Mouse (Mus musculus) midbrain, embryonic 13.5 days (tissue): ENCODE measurements around the gene Kcnab1. TPM values are rescaled to one million over a fixed set of nuclear protein-coding genes. Genes with fewer than 3 reads are reported as not detected.
A peak's percentile ranks its signal among the peaks of the same experiment; 100 is the strongest.

Source experiments
- ATAC-seq: fragments of 200-750 bp; cut with Nextera tagmentation; 2 replicates; pipeline ENCODE4 v1.8.0; 2017; ENCODE audit warnings: mild to moderate bottlenecking, moderate TSS enrichment, moderate library complexity
- H3K27ac ChIP-seq: fragments of 300-500 bp; sonication (generic); 2 replicates; pipeline ENCODE4 v1.5.1; 2015; ENCODE audit warnings: inconsistent platforms, mild to moderate bottlenecking, moderate library complexity
- H3K27me3 ChIP-seq: fragments of 300-500 bp; sonication (generic); 2 replicates; pipeline ENCODE4 v1.6.1; 2015; ENCODE audit warnings: mild to moderate bottlenecking, inconsistent platforms
- H3K36me3 ChIP-seq: fragments of 300-500 bp; sonication (generic); 2 replicates; pipeline ENCODE4 v1.6.1; 2015; ENCODE audit warnings: mild to moderate bottlenecking, inconsistent platforms
- H3K4me1 ChIP-seq: fragments of 300-500 bp; sonication (generic); replicated peaks from 2 replicates; pipeline ENCODE4 v1.6.1; 2015; ENCODE audit warnings: inconsistent platforms
- H3K4me2 ChIP-seq: fragments of 300-500 bp; sonication (generic); replicated peaks from 2 replicates; pipeline ENCODE4 v1.6.1; 2015; ENCODE audit warnings: moderate library complexity, mild to moderate bottlenecking, inconsistent platforms
- H3K4me3 ChIP-seq: fragments of 300-500 bp; sonication (generic); replicated peaks from 2 replicates; pipeline ENCODE4 v1.5.1; 2015; ENCODE audit warnings: mild to moderate bottlenecking, inconsistent platforms
- H3K9ac ChIP-seq: fragments of 300-500 bp; sonication (generic); replicated peaks from 2 replicates; pipeline ENCODE4 v1.6.1; 2015; ENCODE audit warnings: mild to moderate bottlenecking, inconsistent platforms
- H3K9me3 ChIP-seq: fragments of 300-500 bp; sonication (generic); 2 replicates; pipeline ENCODE4 v1.6.1; 2016; ENCODE audit warnings: mild to moderate bottlenecking, inconsistent platforms
- WGBS: fragments of 180-500 bp; shearing (Covaris S2); methylation state at CpG from one replicate; pipeline ENCODE4 v1.1.7; 2015; 5-methylcytosine and 5-hydroxymethylcytosine counted together
- polyA plus RNA-seq: library from polyadenylated mRNA; unstranded; fragments of >200 nt; fragmentation: Nextera tagmentation; extraction: Ambion mirVana; gene quantifications from 2 replicates; pipeline ENCODE4 v1.2.1, GENCODE M21; 2015

The Kcnab1 gene
- polyA plus RNA-seq, 1 experiment from 2014 or later = 5.5 TPM

DNA sequence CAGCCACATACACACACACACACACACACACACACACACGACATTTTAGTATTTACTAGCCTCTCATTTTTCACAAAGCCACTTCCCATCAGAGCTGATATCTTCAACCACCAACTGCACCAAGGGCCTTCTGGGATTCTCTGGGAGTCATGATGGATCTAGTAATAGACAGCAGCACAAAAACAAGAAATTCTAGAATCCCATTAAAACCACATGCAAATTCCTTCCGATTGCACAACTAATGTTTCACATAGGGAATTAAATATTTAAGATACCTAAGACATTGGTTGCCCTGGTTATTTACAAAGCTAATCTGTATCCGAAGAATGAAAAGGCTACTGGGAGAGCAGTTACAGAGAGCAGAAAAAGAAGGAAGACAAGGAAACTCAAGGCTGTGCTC, 29.6 kb downstream of the Kcnab1 start:
- ATAC-seq = no peak
- Histone ChIP-seq H3K9ac (no peak overlapping the region), H3K9me3 (no peaks in the 10 kb centered on the region), H3K36me3 (no peaks in the 10 kb centered on the region), H3K27ac (no peak overlapping the region), H3K4me2 (no peak overlapping the region), H3K4me3 (no peak overlapping the region), H3K27me3 (no peaks in the 10 kb centered on the region), H3K4me1 (no peaks in the 10 kb centered on the region)
- 84% methylated on average over 3 of the region's 3 CpGs for WGBS

DNA sequence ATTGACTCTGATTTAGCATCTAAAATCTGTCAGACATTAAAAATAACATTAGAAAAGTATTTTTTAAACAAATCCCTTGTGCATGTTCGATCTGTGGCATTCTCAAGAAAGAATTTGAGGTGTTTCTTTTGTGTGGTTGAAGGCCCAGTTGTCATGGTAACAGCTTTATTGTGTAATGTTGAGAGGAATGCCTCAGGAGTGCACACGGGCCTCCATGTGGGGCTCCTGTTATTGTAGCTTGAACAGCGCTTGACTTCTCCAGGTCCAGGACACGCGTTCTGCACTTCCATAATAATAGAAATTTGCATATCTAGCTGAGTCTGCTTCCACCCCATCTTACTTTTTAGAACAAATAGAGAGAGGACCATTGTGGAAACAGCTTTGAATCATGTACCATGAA, 36.0 kb downstream of the Kcnab1 start:
- Histone ChIP-seq H3K36me3 (no peaks in the 10 kb centered on the region), H3K9me3 (no peaks in the 10 kb centered on the region), H3K4me1 (no peaks in the 10 kb centered on the region; the same call in 1 of the 2 replicates), H3K27me3 (no peaks in the 10 kb centered on the region), H3K9ac (no peak overlapping the region), H3K4me2 (no peak overlapping the region), H3K4me3 (no peak overlapping the region), H3K27ac (no peak overlapping the region)
- peak; percentile 79 for ATAC-seq
- WGBS = 9% methylated on average over 5 of the region's 5 CpGs

DNA sequence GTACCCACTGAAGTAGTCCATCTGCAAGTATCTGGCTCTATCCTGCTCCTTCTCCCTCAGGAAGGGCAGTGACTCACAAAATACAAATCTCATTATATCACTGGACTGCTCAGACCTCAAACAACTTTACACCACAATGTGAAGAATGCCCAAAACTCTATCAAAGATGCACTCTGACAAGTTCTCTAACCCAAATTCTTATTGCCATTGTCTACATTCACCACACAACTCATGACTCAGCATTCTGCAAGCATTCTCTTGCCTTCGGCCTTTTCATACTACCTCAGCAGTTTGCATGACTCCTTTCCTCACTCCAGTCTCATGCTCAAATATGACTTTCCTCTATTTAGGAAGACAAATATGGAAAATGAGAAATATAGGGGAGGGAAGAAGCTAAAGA, 42.6 kb downstream of the Kcnab1 start:
- Histone ChIP-seq H3K27ac (no peak overlapping the region), H3K9ac (no peak overlapping the region), H3K27me3 (no peaks in the 10 kb centered on the region), H3K9me3 (no peaks in the 10 kb centered on the region), H3K36me3 (no peaks in the 10 kb centered on the region), H3K4me1 (no peaks in the 10 kb centered on the region), H3K4me2 (no peak overlapping the region), H3K4me3 (no peak overlapping the region)
- no peak for ATAC-seq
- WGBS = 83% methylated on average over 1 of the region's 1 CpGs

DNA sequence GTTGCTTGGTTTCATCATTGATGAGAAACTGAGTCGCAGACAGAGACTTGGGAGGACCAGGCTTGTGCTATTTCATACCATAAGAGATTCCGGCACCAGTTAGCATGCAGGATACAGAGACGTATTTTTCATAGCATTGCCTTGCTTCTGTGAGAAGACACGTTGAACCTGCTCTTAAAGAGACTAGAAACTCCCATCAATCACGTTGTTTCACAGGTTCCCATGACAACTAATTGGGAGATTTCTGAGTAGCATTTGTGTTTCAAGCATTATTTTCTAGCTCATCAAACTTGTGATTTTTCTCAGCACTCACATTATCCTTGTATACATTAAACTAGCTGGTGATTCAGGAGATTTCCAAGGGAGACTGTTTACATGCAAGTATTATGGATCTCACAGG, 63.8 kb downstream of the Kcnab1 start:
- Histone ChIP-seq H3K36me3 (no peaks in the 10 kb centered on the region), H3K4me1 (no peaks in the 10 kb centered on the region), H3K9ac (no peak overlapping the region), H3K9me3 (no peaks in the 10 kb centered on the region), H3K27me3 (no peaks in the 10 kb centered on the region), H3K4me3 (no peak overlapping the region), H3K4me2 (no peak overlapping the region), H3K27ac (no peak overlapping the region)
- 72% methylated on average over 5 of the region's 5 CpGs for WGBS
- ATAC-seq = no peak

DNA sequence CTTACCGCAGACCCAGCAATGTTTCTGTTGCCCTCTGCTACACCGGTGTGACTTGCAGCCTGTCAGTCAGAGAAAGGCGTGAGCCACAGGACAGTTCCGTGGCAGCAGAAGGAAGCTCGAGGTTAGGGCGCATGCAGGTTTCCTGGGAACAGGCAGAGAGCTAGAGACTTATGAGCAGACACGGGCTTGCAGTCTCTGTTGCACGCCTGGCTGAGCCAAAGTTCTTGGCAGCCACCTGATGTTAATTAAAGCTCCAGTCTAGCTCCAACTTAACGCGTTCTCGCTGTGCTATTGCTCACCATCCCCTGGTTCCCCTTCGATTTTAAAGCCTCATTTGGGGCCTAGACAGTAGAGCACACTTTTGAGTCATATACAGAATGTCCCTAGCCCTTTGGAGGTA, 65.4 kb downstream of the Kcnab1 start:
- Histone ChIP-seq H3K4me2 (no peak overlapping the region), H3K36me3 (no peaks in the 10 kb centered on the region), H3K9ac (no peak overlapping the region), H3K27ac (no peak overlapping the region), H3K9me3 (no peaks in the 10 kb centered on the region), H3K4me3 (no peak overlapping the region), H3K4me1 (no peaks in the 10 kb centered on the region), H3K27me3 (no peaks in the 10 kb centered on the region)
- ATAC-seq = no peak
- WGBS = 77% methylated on average over 12 of the region's 12 CpGs

DNA sequence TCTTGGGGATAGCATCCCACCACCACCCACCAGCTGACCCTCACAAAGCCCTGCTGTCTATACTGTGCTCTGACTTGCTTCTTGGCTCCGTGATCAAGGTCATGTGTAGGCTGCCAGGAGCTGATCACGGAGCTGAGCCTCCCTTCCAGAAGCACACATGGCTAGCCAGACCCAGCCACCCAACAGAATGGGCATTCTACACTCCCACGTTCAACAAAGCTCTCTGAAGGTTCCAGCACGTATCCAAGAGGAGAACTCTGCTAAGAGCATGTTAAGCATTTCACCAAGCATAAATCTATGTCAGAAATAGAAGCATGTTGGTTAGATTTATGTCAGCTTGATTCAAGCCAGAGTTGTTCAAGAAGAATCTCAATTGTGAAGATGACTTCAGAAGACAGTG, 66.6 kb downstream of the Kcnab1 start:
- Histone ChIP-seq H3K9ac (no peak overlapping the region), H3K4me1 (no peaks in the 10 kb centered on the region), H3K4me3 (no peak overlapping the region), H3K4me2 (no peak overlapping the region), H3K36me3 (no peaks in the 10 kb centered on the region), H3K27me3 (no peaks in the 10 kb centered on the region), H3K9me3 (no peaks in the 10 kb centered on the region), H3K27ac (no peak overlapping the region)
- ATAC-seq = no peak
- WGBS = 84% methylated on average over 4 of the region's 4 CpGs

DNA sequence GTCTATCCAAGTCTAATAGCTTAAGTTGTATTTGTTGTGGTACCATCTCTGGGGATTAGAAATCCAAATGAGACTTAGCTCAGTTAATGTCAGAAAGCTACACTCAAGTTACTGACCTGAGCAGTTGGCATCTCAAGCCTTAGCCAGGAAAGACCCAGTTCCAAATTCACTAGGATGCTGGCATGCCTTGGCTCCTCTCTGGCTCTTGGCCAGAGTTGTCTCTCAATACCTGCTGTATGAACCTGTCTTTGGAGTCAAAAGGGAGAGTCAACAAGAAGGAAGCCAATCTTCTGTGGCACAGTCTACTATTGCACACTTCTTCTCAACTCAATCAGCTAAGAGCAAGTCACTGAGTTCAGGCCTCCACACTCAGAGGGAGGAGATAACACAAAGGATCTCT, 67.7 kb downstream of the Kcnab1 start:
- no peaks in the 10 kb centered on the region for H3K27me3 ChIP-seq
- H3K4me1 ChIP-seq = no peaks in the 10 kb centered on the region
- H3K9ac ChIP-seq = no peak overlapping the region
- no peak overlapping the region for H3K4me3 ChIP-seq
- no peak overlapping the region for H3K4me2 ChIP-seq
- no peaks in the 10 kb centered on the region for H3K36me3 ChIP-seq
- no peaks in the 10 kb centered on the region for H3K9me3 ChIP-seq
- H3K27ac ChIP-seq = no peak overlapping the region
- no peak for ATAC-seq

DNA sequence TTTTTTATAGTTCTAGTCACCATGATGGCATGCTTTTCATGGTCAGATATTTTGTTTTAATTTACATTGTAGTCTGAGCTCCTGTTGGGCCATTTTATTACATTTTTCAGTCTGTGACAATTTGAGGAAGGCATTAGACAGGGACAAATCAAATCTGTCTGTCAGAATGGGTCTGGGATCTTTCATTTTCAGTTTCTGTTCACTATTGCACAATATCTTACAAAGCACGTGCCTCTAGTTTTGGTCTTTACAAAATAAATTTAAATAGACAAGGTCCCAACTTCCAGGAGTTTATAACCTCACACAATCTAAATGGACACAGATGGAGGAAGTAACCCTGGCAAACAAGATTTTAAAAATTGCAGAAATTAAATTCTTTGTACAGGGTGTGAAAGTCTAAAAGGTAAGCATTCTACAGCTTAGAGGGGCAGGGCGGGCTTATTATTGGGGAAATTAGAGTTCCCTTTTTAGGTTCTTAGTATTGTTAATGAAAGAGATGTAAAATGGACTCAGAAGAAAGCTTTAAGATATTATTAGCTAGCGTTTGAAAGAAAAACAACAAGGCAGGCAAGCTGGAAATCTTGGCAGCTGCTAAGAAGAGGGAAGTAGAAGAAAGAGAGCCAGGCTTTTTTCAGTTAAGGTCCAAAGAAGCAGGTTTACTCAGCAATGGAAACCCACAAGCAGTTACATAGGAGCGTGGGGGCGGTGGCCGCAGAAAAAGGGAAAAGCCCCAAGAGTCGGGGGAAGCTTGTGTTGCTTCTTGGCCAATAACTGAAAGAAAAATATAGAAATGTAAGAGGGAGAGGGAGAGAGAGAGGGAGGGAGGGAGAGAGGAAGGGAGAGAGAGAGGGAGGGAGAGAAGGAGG, 78.9 kb downstream of the Kcnab1 start:
- no peaks in the 10 kb centered on the region for H3K9me3 ChIP-seq
- H3K4me2 ChIP-seq = no peak overlapping the region
- no peaks in the 10 kb centered on the region for H3K27me3 ChIP-seq
- 63% methylated on average over 7 of the region's 7 CpGs for WGBS
- no peak overlapping the region for H3K9ac ChIP-seq
- H3K27ac ChIP-seq = no peak overlapping the region
- no peak for ATAC-seq
- no peak overlapping the region for H3K4me3 ChIP-seq
- H3K4me1 ChIP-seq = no peaks in the 10 kb centered on the region
- no peaks in the 10 kb centered on the region for H3K36me3 ChIP-seq

DNA sequence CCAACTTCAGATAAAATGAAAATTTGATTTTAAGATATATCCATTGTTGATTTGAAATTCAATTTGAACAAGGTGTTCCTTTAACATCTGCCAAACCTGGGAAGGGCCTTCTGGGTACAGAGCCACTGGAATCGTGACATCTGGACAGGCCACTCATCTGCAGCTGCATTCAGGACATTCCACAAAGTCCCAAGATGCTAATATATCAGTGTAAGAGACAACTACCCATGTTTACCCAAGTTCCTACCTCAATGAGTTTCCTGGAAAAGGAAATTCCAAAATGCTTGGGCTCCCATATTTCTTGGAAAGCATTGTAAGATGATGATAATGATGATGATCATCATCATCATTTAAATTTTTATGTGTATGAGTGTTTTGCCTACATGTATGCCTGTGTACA, 91.4 kb downstream of the Kcnab1 start:
- no peak overlapping the region for H3K4me3 ChIP-seq
- H3K9me3 ChIP-seq = no peaks in the 10 kb centered on the region
- no peak overlapping the region for H3K4me2 ChIP-seq
- peaks cover 19% of the 10 kb centered on the region for H3K4me1 ChIP-seq
- no peak for ATAC-seq
- H3K27me3 ChIP-seq = no peaks in the 10 kb centered on the region
- no peaks in the 10 kb centered on the region for H3K36me3 ChIP-seq
- H3K9ac ChIP-seq = no peak overlapping the region
- WGBS = 74% methylated on average over 1 of the region's 1 CpGs
- H3K27ac ChIP-seq = no peak overlapping the region

DNA sequence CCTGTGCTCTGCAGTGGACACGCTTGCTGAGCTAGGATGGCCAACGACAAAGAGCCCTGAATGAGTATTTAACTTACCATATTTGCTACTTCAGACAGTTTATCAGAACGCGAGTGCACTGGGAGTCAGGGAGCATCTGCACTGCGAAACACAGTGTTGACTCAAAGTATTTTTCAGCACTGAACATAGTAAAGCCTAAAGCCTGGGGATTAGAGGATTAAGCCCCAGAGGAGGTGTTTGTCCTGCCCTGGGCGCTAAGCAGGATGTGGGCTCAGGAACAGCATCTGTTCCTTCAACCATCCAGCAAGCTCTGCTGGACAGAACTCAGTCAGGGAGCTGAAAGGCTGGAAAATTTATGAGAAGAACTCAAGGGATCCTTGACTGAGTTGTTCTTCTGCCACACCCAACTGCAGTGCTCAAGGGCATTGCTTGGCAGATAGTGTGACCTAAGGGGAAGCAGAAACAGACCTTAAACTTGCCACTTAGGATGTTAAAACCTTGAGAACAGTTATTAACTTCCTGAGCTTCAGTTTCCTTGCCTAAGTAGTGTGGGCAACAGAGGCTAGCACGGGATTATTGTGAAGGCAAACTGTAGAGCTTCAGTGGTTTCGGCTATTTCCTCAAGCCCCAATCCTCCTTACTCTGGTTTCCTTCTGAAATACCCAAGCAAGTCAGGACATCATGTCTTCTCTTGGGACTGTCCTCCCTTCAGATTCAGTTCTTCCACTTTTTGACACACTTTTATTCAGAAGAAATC, 94.4 kb downstream of the Kcnab1 start:
- peaks cover 26% of the 10 kb centered on the region for H3K4me1 ChIP-seq
- 35% methylated on average over 8 of the region's 8 CpGs for WGBS
- H3K27me3 ChIP-seq = no peaks in the 10 kb centered on the region
- H3K36me3 ChIP-seq = no peaks in the 10 kb centered on the region
- H3K9ac ChIP-seq = no peak overlapping the region
- no peaks in the 10 kb centered on the region for H3K9me3 ChIP-seq
- H3K4me3 ChIP-seq = no peak overlapping the region
- ATAC-seq = peak; percentile 57; the same call in 1 of the 2 replicates
- H3K4me2 ChIP-seq = no peak overlapping the region
- H3K27ac ChIP-seq = no peak overlapping the region

DNA sequence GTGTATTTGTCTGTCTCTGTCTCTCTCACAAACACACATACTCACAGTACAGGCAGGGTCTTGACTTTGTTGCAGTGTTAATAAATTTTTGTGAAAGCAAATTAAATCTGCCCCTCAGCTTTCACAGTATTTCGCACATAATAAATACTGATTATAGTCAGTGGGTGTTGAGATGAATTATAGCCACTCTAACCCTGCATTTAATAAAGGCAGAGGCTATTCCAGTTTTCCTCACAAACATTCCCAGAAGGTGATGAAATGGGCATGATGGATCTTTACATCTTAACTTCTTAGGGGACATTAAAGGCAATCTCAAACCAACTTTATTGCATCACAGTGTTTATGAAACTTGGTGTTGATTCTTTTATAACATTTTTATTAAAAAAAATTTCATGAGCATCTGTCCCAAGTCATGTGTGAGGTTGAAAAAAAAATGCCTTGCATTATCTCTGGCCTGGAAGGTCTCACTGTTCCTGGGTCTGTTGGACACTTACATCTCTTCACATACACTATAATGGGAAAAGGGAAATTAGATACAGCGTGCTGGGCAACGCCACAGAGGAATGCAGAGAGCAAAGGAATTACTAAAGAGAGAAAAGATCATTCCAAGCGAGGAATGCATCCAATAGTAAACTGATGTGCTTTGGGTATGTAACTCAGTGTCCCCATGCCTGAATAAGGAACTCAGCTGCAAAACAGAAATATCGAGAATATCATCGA, 95.3 kb downstream of the Kcnab1 start:
- Histone ChIP-seq H3K27ac (no peak overlapping the region), H3K36me3 (no peaks in the 10 kb centered on the region), H3K9me3 (no peaks in the 10 kb centered on the region), H3K4me1 (peaks cover 26% of the 10 kb centered on the region), H3K27me3 (no peaks in the 10 kb centered on the region), H3K9ac (no peak overlapping the region), H3K4me3 (no peak overlapping the region), H3K4me2 (no peak overlapping the region)
- 39% methylated on average over 6 of the region's 6 CpGs for WGBS
- ATAC-seq = no peak

DNA sequence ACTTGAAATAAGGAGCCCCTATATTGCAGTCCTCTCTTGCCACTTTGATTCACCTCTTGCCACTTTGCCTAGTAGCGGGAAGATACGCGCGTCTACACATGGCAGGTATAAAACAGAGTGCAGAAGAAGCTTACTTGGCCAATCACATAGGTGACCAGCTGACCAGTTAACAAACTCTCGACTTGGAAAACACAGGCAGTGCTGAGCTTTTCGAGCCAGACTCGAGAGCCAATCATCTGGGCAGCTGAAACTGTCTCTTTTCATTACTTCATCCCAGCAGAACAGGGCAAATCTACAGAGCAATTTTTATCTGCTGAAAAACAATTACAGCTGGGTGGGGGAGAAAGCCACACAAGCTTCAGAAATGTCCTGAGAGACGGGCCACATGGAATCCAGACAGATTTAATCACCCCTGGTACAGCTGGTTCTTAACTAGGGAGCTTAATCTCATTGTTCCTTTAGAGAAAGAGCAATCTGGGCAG, 96.4 kb downstream of the Kcnab1 start:
- Histone ChIP-seq H3K9ac (no peak overlapping the region), H3K4me2 (no peak overlapping the region), H3K9me3 (no peaks in the 10 kb centered on the region), H3K27me3 (no peaks in the 10 kb centered on the region), H3K36me3 (no peaks in the 10 kb centered on the region), H3K27ac (peak overlapping the region; percentile 27; the same call in 1 of the 2 replicates), H3K4me1 (peaks cover 26% of the 10 kb centered on the region), H3K4me3 (no peak overlapping the region)
- peak; percentile 72 for ATAC-seq
- WGBS = 42% methylated on average over 8 of the region's 8 CpGs
